Mouse (Mus musculus) G1E (cell line): ENCODE data around the gene Fat4. TPM values are rescaled to one million over a fixed set of nuclear protein-coding genes. Genes with fewer than 3 reads are reported as not detected.

Source experiments
- ATAC-seq: 2 replicates; pipeline ENCODE4 v1.8.0; 2016; ENCODE audit warnings: mild to moderate bottlenecking; ENCODE audit not compliant: insufficient number of reproducible peaks, poor library complexity, low FRiP score, severe bottlenecking; ENCODE audit errors: extremely low read depth
- DNase-seq: peaks from one replicate; pipeline ENCODE4 v3.0.0; 2012; ENCODE audit warnings: low spot score
- H3K27me3 ChIP-seq: 2 replicates; pipeline ENCODE4 v1.6.1; 2012; ENCODE audit warnings: mild to moderate bottlenecking, low read length, inconsistent platforms; ENCODE audit not compliant: insufficient read depth
- H3K36me3 ChIP-seq: replicated peaks from 2 replicates; pipeline ENCODE3; 2012; ENCODE audit warnings: mild to moderate bottlenecking, inconsistent platforms
- H3K4me1 ChIP-seq: 2 replicates; pipeline ENCODE4 v1.6.1; 2012; ENCODE audit warnings: low read depth, low read length, inconsistent platforms, mixed read lengths; ENCODE audit not compliant: insufficient read depth
- H3K4me3 ChIP-seq: 2 replicates; pipeline ENCODE4 v1.5.1; 2012; ENCODE audit warnings: low read depth, mild to moderate bottlenecking, inconsistent platforms, low read length, moderate library complexity, mixed read lengths
- H3K9me3 ChIP-seq: replicated peaks from 2 replicates; pipeline ENCODE4 v1.6.1; 2012; ENCODE audit warnings: inconsistent platforms
- CTCF ChIP-seq: IDR thresholded peaks from 2 replicates; pipeline ENCODE4 v1.5.1; 2012; ENCODE audit warnings: low read depth, low read length, inconsistent platforms, mixed read lengths
- GATA1 ChIP-seq: IDR thresholded peaks from 2 replicates; pipeline ENCODE4 v1.6.1; 2012; ENCODE audit warnings: borderline replicate concordance, low read length, inconsistent platforms, mixed read lengths
- GATA2 ChIP-seq: IDR thresholded peaks from 2 replicates; pipeline ENCODE4 v1.6.1; 2012; ENCODE audit warnings: low read depth, low read length, inconsistent platforms, borderline replicate concordance
- POLR2AphosphoS5 ChIP-seq: IDR thresholded peaks from 2 replicates; pipeline ENCODE4 v1.6.1; 2012; ENCODE audit warnings: low read depth, low read length, inconsistent platforms; ENCODE audit not compliant: insufficient replicate concordance
- TAL1 ChIP-seq: conservative IDR thresholded peaks from 2 replicates; pipeline ENCODE4 v1.6.1; 2012; ENCODE audit warnings: low read depth, low read length, inconsistent platforms, mixed read lengths
- polyA plus RNA-seq: library from polyadenylated mRNA; stranded (reverse); fragments of >175 nt; gene quantifications from 2 replicates; pipeline ENCODE4 v1.2.3, GENCODE M21; 2012
- total RNA-seq, 2 experiments: library from RNA; stranded (forward) in 1 of 2; stranded (reverse) in 1 of 2; fragments of 200-1000 nt in 1 of 2; fragments of >200 nt in 1 of 2; fragmentation: Nextera tagmentation in 1 of 2; gene quantifications; 2 replicates each; pipeline ENCODE4 v1.2.3; 2014 to 2017

Gene Fat4
- total and polyA plus RNA-seq, 3 experiments = 0.22 TPM; not detected in 2

- ATAC-seq (no peak), DNase-seq (no peak)
- Histone ChIP-seq H3K36me3 (no peaks in the 10 kb centered on the region), H3K4me3 (no peak overlapping the region), H3K9me3 (peaks cover 10% of the 10 kb centered on the region), H3K4me1 (no peaks in the 10 kb centered on the region), H3K27me3 (no peaks in the 10 kb centered on the region)
- TF ChIP-seq GATA2 (no peak), CTCF (no peak), POLR2AphosphoS5 (no peak), TAL1 (no peak), GATA1 (no peak)
These were observed 33.1 kb upstream of the Fat4 start for GRCm38 (mm10) chr3:38853650-38854049.

- Histone ChIP-seq H3K4me3 (no peak overlapping the region), H3K27me3 (no peaks in the 10 kb centered on the region), H3K9me3 (peaks cover 10% of the 10 kb centered on the region), H3K36me3 (no peaks in the 10 kb centered on the region), H3K4me1 (no peaks in the 10 kb centered on the region)
- TF ChIP-seq TAL1 = no peak
- no peak for ATAC-seq
- DNase-seq = no peak
These were observed 26.1 kb upstream of the Fat4 start for GRCm38 (mm10) chr3:38860683-38861082.

DNA sequence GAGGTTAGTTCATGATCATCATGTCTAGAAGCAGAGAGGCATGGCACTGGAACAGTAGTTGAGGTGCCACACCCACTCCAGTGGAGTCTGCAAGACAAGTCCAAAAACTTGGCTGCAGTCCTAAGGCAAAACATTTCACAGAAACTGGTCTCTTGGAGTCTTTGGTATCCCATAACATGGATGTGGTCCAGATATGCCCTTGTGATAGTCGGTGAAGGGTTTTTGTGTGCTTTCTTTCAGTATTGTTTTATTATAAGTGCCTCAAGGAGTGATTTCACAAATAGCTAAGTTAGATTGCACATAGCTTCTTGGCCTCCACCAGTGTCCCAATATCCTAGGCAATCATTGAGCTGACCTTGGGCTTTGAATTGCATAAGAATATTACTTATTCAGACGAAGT, 15.4 kb upstream of the Fat4 start:
- Histone ChIP-seq H3K4me1 (no peaks in the 10 kb centered on the region), H3K36me3 (no peaks in the 10 kb centered on the region), H3K4me3 (no peak overlapping the region), H3K9me3 (peaks cover 9% of the 10 kb centered on the region; the same call in 1 of the 2 replicates), H3K27me3 (no peaks in the 10 kb centered on the region)
- no peak for ATAC-seq
- no peak for TF ChIP-seq TAL1
- no peak for TF ChIP-seq GATA1
- no peak for TF ChIP-seq POLR2AphosphoS5
- TF ChIP-seq CTCF = no peak
- TF ChIP-seq GATA2 = no peak
- no peak for DNase-seq

DNA sequence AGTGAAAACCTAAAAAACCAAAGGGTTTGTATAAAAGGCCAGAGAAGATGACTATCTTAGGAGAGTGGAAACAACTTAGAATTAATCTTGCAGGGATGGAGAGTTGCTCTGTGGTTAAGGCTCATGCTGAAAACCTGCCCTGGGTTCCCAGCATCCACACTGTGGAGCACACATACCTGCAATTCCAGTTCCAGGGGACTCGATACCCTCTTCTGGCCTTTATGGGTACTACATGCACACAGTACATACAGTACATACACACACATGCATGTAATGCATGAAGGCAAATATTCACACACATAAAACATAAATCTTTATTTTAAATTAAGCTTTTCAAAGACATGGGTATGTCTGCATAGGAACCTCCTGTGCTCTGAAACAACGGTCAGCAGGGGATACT, 10.9 kb upstream of the Fat4 start:
- no peak for DNase-seq
- ATAC-seq = no peak
- TF ChIP-seq POLR2AphosphoS5 (no peak), GATA2 (no peak), GATA1 (no peak), CTCF (no peak), TAL1 (no peak)
- Histone ChIP-seq H3K36me3 (no peaks in the 10 kb centered on the region), H3K4me3 (no peak overlapping the region), H3K27me3 (no peaks in the 10 kb centered on the region), H3K9me3 (peaks cover 14% of the 10 kb centered on the region), H3K4me1 (no peaks in the 10 kb centered on the region)

- Histone ChIP-seq H3K4me1 (no peaks in the 10 kb centered on the region), H3K27me3 (no peaks in the 10 kb centered on the region), H3K36me3 (no peaks in the 10 kb centered on the region), H3K9me3 (peaks cover 11% of the 10 kb centered on the region), H3K4me3 (no peak overlapping the region)
- no peak for TF ChIP-seq GATA2
- TF ChIP-seq POLR2AphosphoS5 = no peak
- TF ChIP-seq TAL1 = no peak
- TF ChIP-seq CTCF = no peak
- TF ChIP-seq GATA1 = no peak
- no peak for ATAC-seq
- DNase-seq = no peak
These were observed 10.0 kb upstream of the Fat4 start for GRCm38 (mm10) chr3:38876706-38877105.

DNA sequence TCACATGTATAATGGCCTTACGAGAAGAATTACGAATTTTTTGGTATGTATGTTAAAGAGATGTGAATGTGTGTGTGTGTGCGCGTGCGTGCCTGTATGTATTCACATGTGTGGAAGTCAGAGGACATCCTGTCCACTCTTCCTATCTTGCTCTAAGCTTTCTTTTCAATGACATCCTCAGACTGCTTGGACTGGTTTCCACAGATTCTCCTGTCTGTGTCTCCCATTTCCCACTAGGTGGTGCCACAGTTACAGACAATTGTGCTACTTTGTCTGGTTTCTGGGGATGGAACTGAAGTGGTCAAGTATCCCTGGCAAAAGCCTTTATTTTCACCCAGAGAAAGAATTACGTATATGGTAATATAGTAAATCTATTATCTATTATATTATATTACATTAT, 4.0 kb upstream of the Fat4 start:
- TF ChIP-seq POLR2AphosphoS5 (no peak), CTCF (no peak), GATA1 (no peak), GATA2 (no peak), TAL1 (no peak)
- ATAC-seq (no peak), DNase-seq (no peak)
- peaks cover 39% of the 10 kb centered on the region for H3K9me3 ChIP-seq
- no peaks in the 10 kb centered on the region for H3K36me3 ChIP-seq
- no peak overlapping the region for H3K4me3 ChIP-seq
- H3K4me1 ChIP-seq = no peaks in the 10 kb centered on the region
- H3K27me3 ChIP-seq = no peaks in the 10 kb centered on the region

- Histone ChIP-seq H3K36me3 (no peaks in the 10 kb centered on the region), H3K4me1 (no peaks in the 10 kb centered on the region), H3K4me3 (no peak overlapping the region), H3K27me3 (no peaks in the 10 kb centered on the region), H3K9me3 (peaks cover 47% of the 10 kb centered on the region)
- no peak for DNase-seq
- TF ChIP-seq POLR2AphosphoS5 (no peak), TAL1 (no peak)
- no peak for ATAC-seq
These were observed 3.1 kb upstream of the Fat4 start for GRCm38 (mm10) chr3:38883676-38884075.
